ENCODE assay signal across 8 mouse cellular contexts in genomic region chr13:45964331-45964852, GRCm38 (mm10). TPM values are rescaled to one million over a fixed set of nuclear protein-coding genes. Genes with fewer than 3 reads are reported as not detected.
A peak's percentile ranks its signal among the peaks of the same experiment; 100 is the strongest.
DNase-seq lines count a peak whose midpoint lies in the region; ATAC-seq and TF ChIP-seq lines count a peak whose summit lies in the region.

No protein-coding gene starts in this region.

- TF ChIP-seq POLR2A in small intestine, adult 2 months (IDR thresholded peaks at IDR 0.05; ENCODE audit: low read depth, low read length): no peak

- TF ChIP-seq CTCF in G1E (IDR thresholded peaks at IDR 0.05; ENCODE audit: low read depth, low read length): no peak
- TF ChIP-seq CTCF in small intestine, adult 2 months (IDR thresholded peaks at IDR 0.05; ENCODE audit: extremely low read depth, insufficient read length, insufficient replicate concordance, low read depth, low read length): 0 out of 2 replicates have a peak, but pooled peaks have one; percentile 8

- H3K27ac ChIP-seq in forebrain, embryonic 13.5 days: peak overlapping the region; percentile 98
- H3K27ac ChIP-seq in hindbrain, embryonic 12.5 days: peak overlapping the region; percentile 96
- H3K27ac ChIP-seq in midbrain, embryonic 10.5 days (replicated peaks): peak overlapping the region; percentile 93
- H3K27ac ChIP-seq in small intestine, adult 2 months (ENCODE audit: insufficient read depth, low read depth, low read length): peak overlapping the region; percentile 99

- peaks cover 10% of the 10 kb centered on the region for H3K36me3 ChIP-seq in G1E (replicated peaks)
- H3K36me3 ChIP-seq in forebrain, embryonic 13.5 days (ENCODE audit: poor library complexity, severe bottlenecking): no peaks in the 10 kb centered on the region
- no peaks in the 10 kb centered on the region for H3K36me3 ChIP-seq in hindbrain, embryonic 12.5 days
- H3K36me3 ChIP-seq in midbrain, embryonic 10.5 days: no peaks in the 10 kb centered on the region
- H3K36me3 ChIP-seq in small intestine, adult 2 months (ENCODE audit: control insufficient read depth, insufficient read depth, low read length): no peaks in the 10 kb centered on the region

- H3K4me3 ChIP-seq in G1E (ENCODE audit: low read depth, low read length): peak overlapping the region; percentile 87
- H3K4me3 ChIP-seq in forebrain, embryonic 13.5 days: peak overlapping the region; percentile 88
- H3K4me3 ChIP-seq in hindbrain, embryonic 12.5 days: peak overlapping the region; percentile 73
- peak overlapping the region; percentile 91 for H3K4me3 ChIP-seq in midbrain, embryonic 10.5 days
- H3K4me3 ChIP-seq in small intestine, adult 2 months (ENCODE audit: low read depth, low read length): peak overlapping the region; percentile 98

- peak overlapping the region; percentile 94 for H3K9ac ChIP-seq in forebrain, embryonic 13.5 days
- H3K9ac ChIP-seq in hindbrain, embryonic 12.5 days: peak overlapping the region; percentile 93

- ATAC-seq in G1E (ENCODE audit: extremely low read depth, insufficient number of reproducible peaks, low FRiP score, poor library complexity, severe bottlenecking): no peak
- peak; percentile 48 for ATAC-seq in forebrain, embryonic 13.5 days
- peak; percentile 63 for ATAC-seq in hindbrain, embryonic 12.5 days (ENCODE audit: low FRiP score)
- no peak for ATAC-seq in megakaryocyte progenitor cell, adult 5-6 weeks (replicated peaks; ENCODE audit: poor library complexity)

- under 1% methylated on average over 29 of the region's 39 CpGs for WGBS in forebrain, embryonic 13.5 days
- WGBS in hindbrain, embryonic 12.5 days: 0% methylated on average over 9 of the region's 39 CpGs
- under 1% methylated on average over 38 of the region's 39 CpGs for WGBS in midbrain, embryonic 10.5 days
- WGBS in small intestine, adult 2 months: under 1% methylated on average over 38 of the region's 39 CpGs

- H3K27me3 ChIP-seq in G1E (ENCODE audit: insufficient read depth, low read length): no peaks in the 10 kb centered on the region
- H3K27me3 ChIP-seq in forebrain, embryonic 13.5 days: peaks cover 3% of the 10 kb centered on the region; the same call in 1 of the 2 replicates
- peaks cover 10% of the 10 kb centered on the region for H3K27me3 ChIP-seq in hindbrain, embryonic 12.5 days
- peaks cover 56% of the 10 kb centered on the region for H3K27me3 ChIP-seq in midbrain, embryonic 10.5 days (ENCODE audit: low read depth, poor library complexity, severe bottlenecking)
- H3K27me3 ChIP-seq in small intestine, adult 2 months (ENCODE audit: control insufficient read depth, insufficient read depth, low read length): no peaks in the 10 kb centered on the region

- peaks cover 37% of the 10 kb centered on the region for H3K4me1 ChIP-seq in G1E (ENCODE audit: insufficient read depth, low read depth, low read length)
- H3K4me1 ChIP-seq in forebrain, embryonic 13.5 days: peaks cover 48% of the 10 kb centered on the region
- H3K4me1 ChIP-seq in hindbrain, embryonic 12.5 days: peaks cover 41% of the 10 kb centered on the region
- peaks cover 63% of the 10 kb centered on the region for H3K4me1 ChIP-seq in midbrain, embryonic 10.5 days
- H3K4me1 ChIP-seq in small intestine, adult 2 months (ENCODE audit: control insufficient read depth, insufficient read depth, insufficient read length, low read length): peaks cover 9% of the 10 kb centered on the region

- intact Hi-C loops in left cerebral cortex, postnatal 4 days (cut with DNase I): loop anchor here (2.0 kb wide), 1 partner anchor 198 kb away; no protein-coding TSS in a partner anchor

- no peaks in the 10 kb centered on the region for H3K9me3 ChIP-seq in G1E (replicated peaks)
- no peaks in the 10 kb centered on the region for H3K9me3 ChIP-seq in forebrain, embryonic 13.5 days (replicated peaks)
- H3K9me3 ChIP-seq in hindbrain, embryonic 12.5 days (replicated peaks): no peaks in the 10 kb centered on the region
- H3K9me3 ChIP-seq in midbrain, embryonic 10.5 days (replicated peaks): no peaks in the 10 kb centered on the region

- DNase-seq in G1E (ENCODE audit: low spot score): peak; percentile 43
- DNase-seq in adrenal gland, postnatal 25 days: peak; percentile 53
- DNase-seq in left cerebral cortex, postnatal 4 days: peak; percentile 66
- DNase-seq in midbrain, embryonic 10.5 days (ENCODE audit: low spot score): peak; percentile 71

- H3K4me2 ChIP-seq in forebrain, embryonic 13.5 days: peak overlapping the region; percentile 93
- H3K4me2 ChIP-seq in hindbrain, embryonic 12.5 days (replicated peaks): peak overlapping the region; percentile 84

RNA-seq across cellular contexts. Expression of gene Atxn1, which starts 0.4 kb away (rescaled TPM):
- total RNA-seq in G1E (2014; fragmentation: Nextera tagmentation) (45.0 and 61.0 TPM in 2 replicates), G1E (2017) (25.0 and 27.9 TPM in 2 replicates)
- polyA plus RNA-seq in G1E (2012): 7.8 and 9.4 TPM in 2 replicates
- 40.1 and 63.2 TPM in 2 replicates for total RNA-seq in adrenal gland, postnatal 25 days (2021)
- polyA plus RNA-seq in forebrain, embryonic 13.5 days (2015; fragmentation: Nextera tagmentation; extraction: Ambion mirVana): 7.7 and 8.7 TPM in 2 replicates
- 5.0 TPM in 2 replicates for polyA plus RNA-seq in hindbrain, embryonic 12.5 days (2016; fragmentation: Nextera tagmentation; extraction: Ambion mirVana)
- 100 to 1,000 TPM in 1 of 2 experiments, 10 to 100 TPM in 1; 91.3 to 126 TPM for total RNA-seq in left cerebral cortex, postnatal 4 days (2021)
- 1.3 and 2.2 TPM in 2 replicates for polyA plus RNA-seq in midbrain, embryonic 10.5 days (2016; fragmentation: Nextera tagmentation; extraction: Ambion mirVana)
- 9.2 and 34.9 TPM in 2 replicates for polyA plus RNA-seq in small intestine, adult 2 months (2012; rRNA removed)
- 16.8 and 22.6 TPM in 2 replicates for total RNA-seq in megakaryocyte progenitor cell, adult 5-6 weeks (2015)
- total RNA-seq in megakaryocyte progenitor cell, adult 5-6 weeks (2017): 7.2 and 13.7 TPM in 2 replicates

Comparison
In these comparisons a context has a peak if more than half of its experiments do, and no peak if none do; other contexts are left out.
1. ATAC-seq: peak in forebrain, embryonic 13.5 days (single experiment) and hindbrain, embryonic 12.5 days (single experiment); none in G1E (single experiment) and megakaryocyte progenitor cell, adult 5-6 weeks (single experiment).
2. Peak in every context shown above with its lines, with median percentiles within 50 percentile points of each other: DNase-seq, H3K4me3 ChIP-seq and H3K27ac ChIP-seq.